Mouse (Mus musculus) lung, postnatal 10 days (tissue): ENCODE measurements around the gene Cbfb.
"Not testable (repeated sequence)": the region's sequence is repeated elsewhere in the genome, so short reads cannot be mapped to it uniquely, and the experiment has no call there.

ENCODE experiments used
- DNase-seq: peaks from one replicate; pipeline ENCODE4 v3.0.0; 2021

The Cbfb gene

DNA sequence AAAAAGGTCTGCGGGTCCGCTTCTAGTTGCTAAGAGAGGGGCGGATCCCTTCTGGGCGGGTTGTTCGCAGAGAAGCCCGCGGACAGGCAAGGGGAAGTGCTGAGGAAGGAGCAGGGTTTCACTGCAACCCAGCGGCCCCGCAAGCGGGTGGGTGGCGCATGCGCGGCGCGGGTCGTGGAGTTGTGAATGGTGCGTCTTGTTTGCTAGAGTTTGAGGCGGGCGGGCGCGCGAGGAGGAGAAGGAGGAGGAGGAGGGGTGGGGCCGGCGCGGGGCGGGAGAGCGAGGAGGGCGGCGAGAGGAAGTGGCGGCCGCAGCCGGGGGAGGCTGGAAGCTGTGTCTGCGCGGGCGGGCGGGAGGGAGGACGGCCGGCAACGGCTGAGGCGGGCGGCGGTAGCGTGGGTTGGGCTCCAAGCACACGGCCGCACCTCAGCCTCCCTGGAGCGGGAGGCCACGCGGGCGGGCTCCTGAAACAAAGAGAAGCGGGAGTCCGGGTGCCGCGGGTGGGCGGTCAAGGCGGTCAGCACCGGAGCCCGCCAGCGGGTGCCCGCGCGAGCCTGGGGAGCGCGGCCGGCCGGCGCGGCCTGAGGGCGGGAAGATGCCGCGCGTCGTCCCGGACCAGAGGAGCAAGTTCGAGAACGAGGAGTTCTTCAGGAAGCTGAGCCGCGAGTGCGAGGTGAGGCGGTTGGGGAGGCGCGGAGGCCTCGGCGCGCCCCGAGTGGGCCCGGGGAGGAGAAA, at the start of gene Cbfb:
Cbfb (plus strand) TSS at position 294 of the 735 bp plus-strand sequence.
- peak; percentile 98 for DNase-seq

DNA sequence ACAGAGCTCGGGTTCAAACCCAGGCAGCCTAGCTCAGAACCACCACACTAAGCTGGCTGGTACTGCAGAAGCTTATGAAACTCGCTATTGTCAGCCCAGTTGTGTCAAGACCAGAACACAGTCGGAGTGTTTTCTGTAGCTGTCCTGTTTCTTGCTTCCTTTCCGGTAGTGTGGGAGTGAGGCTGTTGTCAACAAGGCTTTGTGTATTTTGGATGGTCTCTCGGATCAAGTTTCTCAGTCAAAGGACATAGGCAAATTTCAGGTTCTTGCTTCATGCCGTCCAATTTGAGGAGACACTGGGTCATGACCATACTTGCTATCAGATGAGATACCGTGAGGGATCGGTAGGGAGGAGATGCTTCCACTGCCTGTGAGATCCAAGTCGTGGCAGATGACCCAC, 40.6 kb upstream of the Cbfb start:
- DNase-seq: no peak

- DNase-seq: no peak
These were observed 39.0 kb upstream of the Cbfb start, which contains the start of gene Ces4a for GRCm38 (mm10) chr8:105131509-105131908. Ces4a (plus strand) TSS chr8:105131800.

- peak; percentile 86 for DNase-seq
These were observed 32.1 kb upstream of the Cbfb start for GRCm38 (mm10) chr8:105138423-105138822.

DNA sequence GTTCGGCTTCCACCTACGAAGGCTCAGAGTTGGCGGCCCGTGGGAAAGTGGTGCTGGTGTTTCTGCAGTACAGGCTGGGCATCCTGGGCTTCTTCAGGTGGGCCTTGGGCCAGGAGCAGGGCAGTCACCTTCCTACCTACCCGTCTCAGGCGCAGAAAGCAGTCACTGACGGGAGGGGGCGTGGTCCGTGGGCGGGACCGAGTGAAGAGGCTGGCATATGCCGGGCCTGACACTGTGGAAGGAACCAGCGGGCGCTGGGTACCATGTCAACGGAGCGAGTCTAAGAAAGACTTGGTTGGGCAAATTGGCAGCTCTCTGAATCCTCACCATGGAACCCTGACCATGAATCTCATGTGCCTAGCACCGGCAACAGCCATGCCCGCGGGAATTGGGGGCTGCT, 28.1 kb upstream of the Cbfb start:
- no peak for DNase-seq

- DNase-seq: no peak
These were observed 18.8 kb upstream of the Cbfb start for GRCm38 (mm10) chr8:105151654-105152053.

DNA sequence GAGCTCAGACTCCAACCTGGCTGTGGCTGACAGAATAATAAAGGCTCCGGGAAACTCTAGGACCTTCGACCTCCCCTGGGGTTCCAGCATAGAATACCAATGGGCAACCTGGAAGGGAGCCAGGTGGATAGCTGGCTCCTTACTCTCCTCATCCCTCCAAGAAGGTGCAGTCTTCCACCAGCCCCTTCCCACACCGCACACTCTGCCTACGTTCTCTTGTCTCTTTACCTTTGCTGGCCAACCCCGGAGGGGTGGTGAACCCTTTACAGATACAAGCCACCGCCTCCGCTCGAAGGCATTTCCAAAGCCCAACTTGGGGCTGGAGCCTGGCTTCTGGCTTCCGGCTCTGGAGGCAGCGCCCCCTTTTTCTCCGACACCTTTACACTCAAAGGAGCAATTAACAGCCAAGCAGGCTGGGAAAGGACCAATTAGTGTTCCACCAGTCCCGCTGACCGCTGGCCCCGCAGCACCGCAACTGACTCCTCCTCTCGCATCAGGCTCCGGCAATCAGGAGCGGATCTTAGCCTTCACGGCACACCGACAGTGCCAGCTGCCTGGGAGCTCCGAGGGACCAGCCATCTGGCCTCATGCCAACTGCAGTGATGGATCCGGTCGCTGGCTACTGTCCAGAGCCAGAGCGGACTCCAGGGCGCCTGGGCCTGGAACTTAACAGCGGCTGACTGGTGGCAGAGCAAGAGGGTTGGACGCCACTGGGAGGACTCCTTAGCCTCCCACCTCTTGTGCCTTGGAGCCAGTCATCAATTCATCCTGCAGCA, 17.7 kb upstream of the Cbfb start:
- peak; percentile 87 for DNase-seq

- no peak for DNase-seq
These were observed 16.2 kb upstream of the Cbfb start for GRCm38 (mm10) chr8:105154316-105154715.

- no peak for DNase-seq
These were observed 15.3 kb upstream of the Cbfb start for GRCm38 (mm10) chr8:105155091-105155745.

GRCm38 (mm10) chr8:105157555-105157954, 12.9 kb upstream of the Cbfb start:
- DNase-seq: peak; percentile 69

DNA sequence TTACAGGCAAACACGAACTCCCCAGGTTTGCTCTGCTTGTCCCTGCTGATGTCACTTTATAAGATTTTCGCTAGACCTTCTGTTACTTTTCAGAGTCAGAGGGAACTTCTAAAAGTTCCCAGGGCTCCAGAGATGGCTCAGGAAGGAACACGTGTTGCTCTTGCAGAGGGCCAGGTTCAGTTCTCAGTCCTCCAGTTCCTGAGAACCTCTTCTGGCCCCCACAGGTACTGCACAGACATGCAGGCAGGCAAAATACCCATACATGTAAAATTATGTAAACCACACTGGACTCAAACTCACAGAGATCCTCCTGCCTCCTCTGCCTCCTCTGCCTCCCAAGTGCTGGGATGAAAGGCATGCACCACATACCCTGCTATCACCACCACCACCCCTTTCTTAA, 12.4 kb upstream of the Cbfb start:
- DNase-seq: no peak

DNA sequence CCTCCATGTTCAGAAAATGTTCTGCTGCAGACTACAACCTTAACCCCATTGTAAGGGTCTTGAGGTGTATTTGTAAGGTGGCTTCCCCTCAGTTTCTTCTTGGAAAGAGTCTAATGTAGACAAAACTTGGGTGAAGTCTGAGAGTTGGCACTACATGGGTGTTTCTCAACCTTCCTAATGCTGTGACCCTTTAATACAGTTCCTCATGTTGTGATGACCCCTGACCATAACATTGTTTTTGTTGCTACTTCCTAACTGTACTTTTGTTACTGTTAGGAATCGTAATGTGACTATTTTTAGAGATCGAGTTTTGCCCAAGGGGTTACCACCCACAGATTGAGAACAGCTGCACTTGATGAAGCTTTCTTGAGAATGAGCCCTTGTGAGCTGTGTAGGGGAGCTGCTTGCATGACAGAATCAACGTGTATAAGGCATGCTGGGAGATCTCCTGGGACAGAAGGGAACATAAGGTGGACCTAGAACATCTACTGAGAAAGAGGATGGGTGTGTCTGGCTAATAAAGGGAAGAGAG, 9.3 kb upstream of the Cbfb start:
- peak; percentile 11 for DNase-seq

DNA sequence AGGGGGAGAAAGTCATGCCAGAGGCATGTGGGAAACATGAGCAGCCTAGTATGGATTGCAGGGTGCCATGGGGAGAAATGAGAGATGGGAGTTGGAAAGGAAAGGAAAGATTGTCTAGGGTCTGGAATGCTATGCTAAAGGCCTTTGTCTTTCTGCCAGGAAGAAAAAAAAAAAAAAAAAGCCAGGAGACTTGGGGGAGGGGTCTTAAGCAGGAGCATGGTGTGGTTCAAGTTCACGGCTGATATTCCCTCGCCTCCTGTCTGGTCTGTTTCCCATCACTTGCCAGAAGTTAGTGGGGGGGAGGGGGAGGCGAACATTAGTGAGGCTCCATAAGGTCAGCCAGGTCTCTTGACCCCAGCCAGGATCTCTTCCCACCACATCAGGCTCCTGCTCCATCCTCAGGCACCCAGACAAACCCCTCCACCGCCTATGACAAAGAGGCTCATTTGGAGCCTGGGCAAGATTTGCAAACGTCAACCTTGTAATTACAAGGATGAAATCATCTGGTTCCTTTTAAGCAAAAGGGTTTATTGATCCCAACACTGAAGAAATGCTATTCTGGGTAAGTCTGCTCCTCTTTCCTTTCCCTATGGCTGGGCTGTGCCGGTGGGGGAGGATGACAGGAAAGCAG, 6.1 kb upstream of the Cbfb start:
- DNase-seq: no peak

DNA sequence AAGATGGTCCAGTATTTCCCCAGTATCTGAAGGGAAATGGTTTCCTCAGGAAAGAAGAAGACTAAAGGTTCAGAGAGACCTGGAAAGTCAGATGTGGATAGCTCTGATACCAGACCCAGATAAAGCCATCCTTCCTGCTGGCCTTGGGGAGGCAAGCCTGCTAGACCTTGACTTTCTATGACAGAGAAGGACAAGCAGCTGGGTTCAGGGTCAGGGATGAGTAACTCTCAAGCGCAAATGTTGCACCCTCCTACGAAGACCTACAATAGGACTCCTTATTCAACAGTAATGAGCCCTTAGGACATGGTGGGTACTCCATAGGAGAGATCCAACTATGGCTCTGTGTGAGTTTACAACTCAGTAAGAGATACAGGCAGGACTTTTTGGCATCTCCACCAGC, 5.3 kb upstream of the Cbfb start:
- DNase-seq: no peak

GRCm38 (mm10) chr8:105167116-105167515, 3.4 kb upstream of the Cbfb start:
- DNase-seq: no peak

DNA sequence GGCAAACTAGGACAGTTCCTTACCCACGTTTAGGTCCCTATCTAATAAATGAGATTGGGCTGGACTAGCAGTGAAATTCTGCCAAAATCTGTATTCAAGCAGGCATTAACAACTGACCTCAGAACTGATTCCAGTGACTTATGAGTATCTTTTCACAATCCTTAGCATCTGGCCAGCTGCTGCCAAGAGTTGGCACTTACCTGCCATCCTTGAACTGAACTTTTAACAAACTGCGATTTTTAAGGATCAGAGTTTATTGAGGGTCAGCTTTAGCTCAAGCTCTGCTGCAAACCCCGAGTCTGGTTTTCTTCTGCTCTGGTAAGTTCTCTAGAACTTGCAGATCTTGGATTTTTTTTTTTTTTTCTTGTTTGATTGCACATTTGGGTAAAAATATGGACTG, 892 bp upstream of the Cbfb start:
- DNase-seq: no peak

DNA sequence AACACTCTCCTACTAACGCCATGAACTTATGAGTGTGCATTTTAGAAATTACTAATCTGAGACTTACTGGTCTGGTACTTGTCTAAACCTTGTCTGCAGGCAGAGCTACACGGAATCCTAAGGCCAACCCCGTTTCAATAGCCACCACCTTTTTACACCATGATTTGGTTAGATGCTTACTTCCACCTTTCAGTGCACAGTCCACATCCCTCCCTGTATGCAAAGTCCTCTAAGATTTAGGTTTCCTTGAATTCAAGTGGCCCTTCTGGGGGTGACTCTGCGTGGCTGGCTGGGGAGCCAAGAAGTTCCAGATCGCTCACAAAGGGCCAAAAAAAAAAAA, 463 bp upstream of the Cbfb start:
- no peak for DNase-seq

- peak; percentile 73 for DNase-seq
These were observed 885 bp downstream of the Cbfb start for GRCm38 (mm10) chr8:105171116-105172002.

DNA sequence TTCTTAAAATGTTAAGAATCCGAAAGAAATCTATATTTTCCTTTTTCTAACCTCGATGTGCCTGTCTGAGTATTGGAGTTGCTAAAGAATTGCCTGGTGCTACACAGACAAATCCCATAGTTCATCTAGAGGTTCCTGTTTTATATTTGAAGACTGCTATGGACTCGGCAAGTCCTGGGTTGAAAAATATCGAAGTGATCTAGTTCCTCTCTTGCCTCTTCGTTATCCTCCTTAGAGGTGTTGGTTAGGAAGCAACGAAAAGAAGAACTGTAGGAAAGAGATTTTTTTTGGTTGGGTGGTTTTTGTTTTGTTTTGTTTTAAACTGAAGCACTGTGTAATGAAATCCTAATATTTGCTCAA, 1.5 kb downstream of the Cbfb start:
- DNase-seq: no peak

GRCm38 (mm10) chr8:105175287-105175686, 4.8 kb downstream of the Cbfb start:
- not testable (repeated sequence) for DNase-seq

DNA sequence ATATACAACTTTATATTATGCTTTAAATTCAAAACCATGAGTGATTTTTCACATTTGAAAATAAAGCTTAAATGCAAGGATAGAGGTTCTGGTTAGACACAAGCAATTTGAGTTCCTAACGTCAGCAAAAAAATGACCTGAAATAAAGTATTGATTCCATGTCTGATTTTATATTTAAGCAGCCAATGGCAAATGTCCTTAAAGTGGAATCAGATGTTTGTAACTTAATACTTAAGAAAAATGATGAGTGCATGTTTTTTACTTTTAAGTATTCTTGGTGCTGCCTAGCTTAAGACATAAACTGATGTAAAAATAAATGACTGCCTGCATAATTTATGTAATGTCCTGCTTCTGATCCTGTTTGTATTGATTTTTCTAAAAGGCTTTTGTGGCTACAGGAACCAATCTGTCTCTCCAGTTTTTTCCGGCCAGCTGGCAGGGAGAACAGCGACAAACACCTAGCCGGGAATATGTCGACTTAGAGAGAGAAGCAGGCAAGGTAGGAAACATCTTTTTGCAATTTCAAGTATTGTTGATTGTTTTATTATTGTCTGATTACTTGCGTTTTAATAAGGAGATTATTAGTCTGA, 7.8 kb downstream of the Cbfb start:
- no peak for DNase-seq

DNA sequence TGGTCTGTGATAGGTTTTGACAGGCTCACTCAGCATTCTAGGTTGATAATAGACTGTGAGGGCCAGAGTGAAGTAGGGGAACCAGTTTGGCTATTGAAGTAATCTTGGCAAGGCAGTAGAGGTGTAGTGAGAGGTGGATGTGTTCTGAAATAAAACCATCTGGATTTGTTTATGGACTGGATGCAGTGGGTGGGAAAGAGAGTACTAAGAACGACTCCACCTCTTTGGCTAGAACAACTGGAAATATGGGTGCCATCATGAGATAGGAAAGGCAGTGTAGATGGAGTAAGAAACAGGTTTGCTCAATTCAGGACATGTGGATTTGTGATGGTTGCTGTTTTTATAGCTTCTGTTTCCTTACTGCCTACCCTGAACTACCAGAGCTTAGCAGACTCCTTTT, 11.7 kb downstream of the Cbfb start:
- DNase-seq: no peak
